Mouse (Mus musculus): ENCODE data around the gene Tll2. TPM values are rescaled to one million over a fixed set of nuclear protein-coding genes. Genes with fewer than 3 reads are reported as not detected.

Gene Tll2
- total RNA-seq, 2 experiments from 2014 or later = 0.89 to 1.1 TPM

Other genes with a start within 250 kb of the Tll2 start
- 1 to 10 TPM; 2.3 to 2.4 TPM for gene Blnk, start 212.3 kb downstream of the Tll2 start, total RNA-seq (2021)
- under 1 TPM; 0.16 to 0.30 TPM for gene Dntt, start 177.6 kb downstream of the Tll2 start, total RNA-seq (2021)
- under 1 TPM; 0.33 to 0.41 TPM for gene Opalin, start 129.7 kb downstream of the Tll2 start, total RNA-seq (2021)
- gene Tm9sf3, start 57.2 kb upstream of the Tll2 start, total RNA-seq (2021) = 100 to 1,000 TPM; 138 TPM
- 1 to 10 TPM; 1.9 TPM for gene Pik3ap1, start 178.3 kb upstream of the Tll2 start, total RNA-seq (2021)

Data from layer of hippocampus, postnatal 10 days (tissue).